Mouse (Mus musculus) layer of hippocampus, adult 9-11 months (tissue): Measurements from ENCODE around the gene Iglon5.
A peak's percentile ranks its signal among the peaks of the same experiment; 100 is the strongest.

Source experiments
- DNase-seq: peaks from one replicate; pipeline ENCODE4 v3.0.0; 2022

The Iglon5 gene

DNA sequence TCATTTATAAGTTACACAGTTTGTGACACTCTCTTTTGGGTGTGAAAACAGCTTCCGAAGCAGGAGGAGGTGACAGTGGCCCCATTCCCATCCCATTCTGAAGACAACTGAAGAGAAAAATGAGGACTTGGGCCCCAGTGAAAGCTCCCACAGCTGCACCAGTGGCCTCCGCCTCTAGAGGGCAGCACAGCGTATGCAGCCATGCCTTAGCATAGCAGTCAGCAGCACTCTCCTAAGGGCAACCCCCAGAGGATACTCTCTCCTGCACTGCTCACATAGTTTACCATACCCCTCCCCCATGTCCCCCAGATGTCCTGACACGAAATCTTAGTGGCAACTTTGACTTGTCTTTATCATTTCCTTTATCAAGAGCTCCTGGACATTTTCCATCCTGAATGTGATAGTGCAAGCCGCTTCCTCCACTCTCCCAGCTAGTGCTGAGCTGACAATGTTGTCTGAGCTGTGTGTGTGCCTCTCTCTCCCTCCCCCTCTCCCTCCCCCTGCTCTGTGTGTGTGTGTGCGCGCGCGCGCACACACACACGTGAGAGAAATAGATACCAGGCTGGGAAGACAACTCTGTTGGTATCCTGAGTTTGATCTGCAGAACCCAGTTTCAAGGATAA lies 66.8 kb downstream of the Iglon5 start:
- peak; percentile 61 for DNase-seq
